Mouse (Mus musculus): ENCODE measurements around the gene Mtmr11. TPM values are rescaled to one million over a fixed set of nuclear protein-coding genes. Genes with fewer than 3 reads are reported as not detected.

Gene Mtmr11
- polyA plus RNA-seq, 1 experiment, result 13.4 TPM

DNA sequence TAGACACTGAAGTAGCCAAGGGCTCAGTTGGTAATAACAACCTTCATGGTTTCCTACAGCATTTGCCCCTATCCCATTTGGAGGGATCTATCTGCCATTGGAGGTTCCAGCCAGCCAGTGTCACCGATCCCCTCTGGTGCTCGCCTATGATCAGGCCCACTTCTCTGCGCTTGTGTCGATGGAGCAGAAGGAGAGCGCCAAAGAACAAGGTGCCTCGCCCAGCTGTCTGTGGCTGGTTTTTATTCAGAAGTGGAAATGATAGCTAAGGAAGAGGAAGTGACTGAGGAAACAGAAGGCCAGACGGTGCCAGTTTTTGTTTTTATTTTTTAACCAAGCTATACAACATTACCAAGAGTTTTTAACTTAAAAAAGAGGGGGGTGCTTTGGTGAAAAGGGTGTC lies 10.0 kb upstream of the Mtmr11 start:
- H3K4me1 ChIP-seq (ENCODE audit: control insufficient read depth, insufficient read depth, low read length), result no peaks in the 10 kb centered on the region
- no peak overlapping the region for H3K27ac ChIP-seq (ENCODE audit: insufficient read depth, low read length)
- no peak for TF ChIP-seq CTCF (IDR thresholded peaks at IDR 0.05; ENCODE audit: extremely low read depth, insufficient read depth, low read length)
- no peak for TF ChIP-seq POLR2A (IDR thresholded peaks at IDR 0.05; ENCODE audit: extremely low read depth, insufficient read depth, low read length)
- H3K4me3 ChIP-seq (ENCODE audit: insufficient read depth, low read length), result no peak overlapping the region

DNA sequence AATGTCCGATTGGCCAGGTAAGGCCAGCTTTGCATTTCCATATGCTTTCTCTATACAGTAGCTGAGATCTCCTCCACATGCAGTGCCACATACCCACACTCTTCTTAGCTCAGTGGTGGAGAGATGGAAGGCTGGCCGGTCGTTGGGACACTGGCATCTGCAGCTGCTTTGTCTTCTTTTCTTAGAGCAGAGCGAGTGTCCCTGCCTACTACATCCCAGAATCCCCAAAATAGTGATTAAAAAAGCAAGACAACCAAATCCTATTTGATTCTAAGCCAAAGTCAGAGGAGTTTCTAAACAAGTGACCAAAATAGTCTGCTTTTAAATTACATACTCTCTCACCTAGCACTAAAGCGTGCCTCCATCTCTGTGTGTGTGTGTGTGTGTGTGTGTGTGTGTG lies 9.2 kb upstream of the Mtmr11 start:
- Histone ChIP-seq H3K27ac (ENCODE audit: insufficient read depth, low read length) (no peak overlapping the region), H3K4me1 (ENCODE audit: control insufficient read depth, insufficient read depth, low read length) (no peaks in the 10 kb centered on the region)
- no peak for TF ChIP-seq CTCF (IDR thresholded peaks at IDR 0.05; ENCODE audit: extremely low read depth, insufficient read depth, low read length)
- no peak for TF ChIP-seq POLR2A (IDR thresholded peaks at IDR 0.05; ENCODE audit: extremely low read depth, insufficient read depth, low read length)

DNA sequence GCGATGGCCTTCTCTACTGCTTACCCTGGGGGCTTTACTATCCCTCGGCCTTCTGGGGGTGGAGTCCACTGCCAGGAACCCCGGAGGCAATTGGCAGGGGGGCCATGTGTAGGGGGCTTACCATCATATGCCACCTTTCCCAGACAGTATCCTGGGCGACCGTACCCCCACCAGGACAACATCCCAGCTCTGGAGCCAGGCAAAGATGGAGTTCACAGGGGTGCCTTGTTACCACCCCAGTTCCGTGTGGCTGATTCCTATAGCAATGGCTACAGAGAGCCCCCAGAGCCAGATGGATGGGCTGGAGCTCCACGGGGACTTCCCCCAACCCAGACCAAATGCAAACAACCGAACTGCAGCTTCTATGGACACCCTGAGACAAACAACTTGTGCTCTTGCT lies 6.3 kb upstream of the Mtmr11 start:
- Histone ChIP-seq H3K27ac (ENCODE audit: insufficient read depth, low read length) (no peak overlapping the region), H3K4me3 (ENCODE audit: insufficient read depth, low read length) (no peak overlapping the region), H3K4me1 (ENCODE audit: control insufficient read depth, insufficient read depth, low read length) (peaks cover 5% of the 10 kb centered on the region; the same call in 1 of the 2 replicates)
- TF ChIP-seq CTCF (IDR thresholded peaks at IDR 0.05; ENCODE audit: extremely low read depth, insufficient read depth, low read length), result no peak
- no peak for TF ChIP-seq POLR2A (IDR thresholded peaks at IDR 0.05; ENCODE audit: extremely low read depth, insufficient read depth, low read length)

More for the DNA sequence above, 9.2 kb upstream of the Mtmr11 start:
- H3K4me3 ChIP-seq (ENCODE audit: insufficient read depth, low read length), result no peak overlapping the region

DNA sequence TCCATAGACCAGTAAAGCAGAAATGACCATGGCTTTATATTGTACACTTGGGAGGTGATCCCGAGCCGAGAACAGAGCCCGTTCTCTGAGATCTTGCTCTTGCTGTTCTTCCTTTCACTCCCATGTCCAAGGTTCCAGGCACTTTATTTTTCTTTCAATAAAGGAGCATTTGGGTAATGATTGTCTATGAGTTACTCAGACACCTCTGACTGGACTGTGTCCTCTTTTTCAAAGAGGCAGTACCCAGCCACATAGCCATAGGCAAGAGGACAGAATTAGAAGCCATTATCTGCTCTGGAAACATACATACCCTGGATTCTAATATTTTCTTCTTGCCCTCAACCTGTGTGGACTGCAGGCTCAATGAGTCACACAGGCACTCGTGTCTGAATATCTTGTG lies 2.0 kb upstream of the Mtmr11 start:
- Histone ChIP-seq H3K4me3 (ENCODE audit: insufficient read depth, low read length) (no peak overlapping the region), H3K27ac (ENCODE audit: insufficient read depth, low read length) (no peak overlapping the region), H3K4me1 (ENCODE audit: control insufficient read depth, insufficient read depth, low read length) (peaks cover 10% of the 10 kb centered on the region; the same call in 1 of the 2 replicates)
- no peak for TF ChIP-seq CTCF (IDR thresholded peaks at IDR 0.05; ENCODE audit: extremely low read depth, insufficient read depth, low read length)
- TF ChIP-seq POLR2A (IDR thresholded peaks at IDR 0.05; ENCODE audit: extremely low read depth, insufficient read depth, low read length), result no peak

DNA sequence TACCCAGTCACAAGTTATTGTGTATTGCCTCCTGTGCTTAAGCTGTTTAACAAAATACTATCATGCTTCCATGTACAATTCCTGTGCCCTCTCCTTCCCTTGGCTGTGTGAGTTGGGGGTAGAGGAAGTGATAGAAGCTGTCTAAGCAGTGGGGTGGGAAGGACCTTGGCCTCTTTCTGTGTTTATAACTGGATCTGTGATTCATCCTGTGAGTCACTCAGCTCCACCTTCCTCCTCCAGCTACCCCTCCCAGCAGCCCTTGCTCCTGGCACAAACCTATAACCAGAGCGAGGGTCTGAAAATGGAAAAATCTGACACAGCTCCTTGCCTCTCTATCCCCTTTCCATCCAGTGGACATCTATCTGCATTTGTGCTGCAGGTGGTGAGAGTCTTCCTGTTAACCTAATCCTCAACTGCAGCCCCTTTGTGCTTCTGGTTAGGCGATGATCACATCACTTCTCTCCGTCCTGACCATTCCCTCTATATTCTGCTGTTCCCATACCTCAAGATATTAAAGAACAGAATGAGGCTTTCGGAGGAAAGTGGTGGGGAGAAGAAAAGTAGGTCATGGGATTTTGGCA lies 1.5 kb upstream of the Mtmr11 start:
- H3K27ac ChIP-seq (ENCODE audit: insufficient read depth, low read length), result peak overlapping the region; percentile 51; the same call in 1 of the 2 replicates
- no peak for TF ChIP-seq CTCF (IDR thresholded peaks at IDR 0.05; ENCODE audit: extremely low read depth, insufficient read depth, low read length)
- TF ChIP-seq POLR2A (IDR thresholded peaks at IDR 0.05; ENCODE audit: extremely low read depth, insufficient read depth, low read length), result no peak

DNA sequence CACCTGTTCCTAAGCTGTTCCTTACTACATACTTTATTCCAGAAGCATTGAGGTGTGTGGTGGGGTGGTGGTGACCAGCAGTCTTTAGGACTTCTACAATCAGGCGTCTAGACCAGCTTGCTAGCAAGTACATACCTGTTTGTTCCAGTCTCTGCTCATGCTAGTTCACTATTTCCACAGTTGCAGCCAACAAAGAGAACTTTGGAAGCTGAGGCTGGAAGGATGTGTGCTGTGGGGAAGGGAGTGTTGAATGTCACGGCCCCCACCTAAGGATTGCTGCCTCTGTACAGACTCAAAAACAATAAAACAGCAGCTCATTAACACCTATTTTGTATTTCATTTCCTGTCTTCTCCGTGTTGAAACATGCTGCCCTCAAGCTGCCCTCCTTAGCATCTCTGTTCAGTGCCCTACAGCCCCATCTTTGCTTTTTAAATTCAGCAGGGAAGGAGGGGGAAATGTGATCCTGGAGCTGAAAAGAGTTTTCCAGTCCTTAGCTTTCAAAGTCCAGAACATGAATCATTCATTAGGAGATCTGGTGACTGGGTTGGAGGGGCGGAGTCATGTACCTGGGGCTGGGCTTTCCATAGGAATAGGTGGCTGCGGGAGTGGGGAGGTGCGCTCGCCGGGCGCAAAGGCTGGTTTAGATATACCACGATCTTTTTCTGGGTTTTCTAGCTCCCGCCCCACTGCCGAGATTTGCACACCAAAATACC lies 844 bp upstream of the Mtmr11 start:
- Histone ChIP-seq H3K4me3 (ENCODE audit: insufficient read depth, low read length) (peak overlapping the region; percentile 37), H3K4me1 (ENCODE audit: control insufficient read depth, insufficient read depth, low read length) (peaks cover 10% of the 10 kb centered on the region; the same call in 1 of the 2 replicates), H3K27ac (ENCODE audit: insufficient read depth, low read length) (peak overlapping the region; percentile 51)
- TF ChIP-seq POLR2A (IDR thresholded peaks at IDR 0.05; ENCODE audit: extremely low read depth, insufficient read depth, low read length), result peak; percentile 70; the same call in 1 of the 2 replicates
- no peak for TF ChIP-seq CTCF (IDR thresholded peaks at IDR 0.05; ENCODE audit: extremely low read depth, insufficient read depth, low read length)

More for the DNA sequence above, 1.5 kb upstream of the Mtmr11 start:
- peaks cover 10% of the 10 kb centered on the region; the same call in 1 of the 2 replicates for H3K4me1 ChIP-seq (ENCODE audit: control insufficient read depth, insufficient read depth, low read length)
- H3K4me3 ChIP-seq (ENCODE audit: insufficient read depth, low read length), result peak overlapping the region; percentile 37; the same call in 1 of the 2 replicates

DNA sequence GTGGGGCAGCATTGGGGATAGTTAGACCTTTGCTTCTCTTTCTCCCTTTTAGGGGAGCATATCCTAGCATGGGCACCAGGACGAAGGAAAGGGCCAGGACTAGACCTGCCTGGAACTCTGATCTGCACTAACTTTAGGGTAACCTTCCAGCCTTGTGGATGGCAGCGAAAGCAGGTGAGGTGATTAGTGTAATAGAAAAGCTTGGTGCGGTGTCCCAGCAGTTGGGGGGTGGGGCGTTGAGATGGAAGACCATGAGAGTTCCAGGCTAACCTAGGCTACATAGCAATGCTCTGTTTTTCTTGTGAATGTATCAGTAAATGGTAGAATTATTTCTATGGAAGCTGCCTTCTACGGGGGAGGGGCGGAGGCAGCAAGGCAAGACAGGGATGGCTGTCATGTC lies 1.2 kb downstream of the Mtmr11 start:
- TF ChIP-seq POLR2A (IDR thresholded peaks at IDR 0.05; ENCODE audit: extremely low read depth, insufficient read depth, low read length) (no peak), CTCF (IDR thresholded peaks at IDR 0.05; ENCODE audit: extremely low read depth, insufficient read depth, low read length) (no peak)
- H3K4me1 ChIP-seq (ENCODE audit: control insufficient read depth, insufficient read depth, low read length), result peaks cover 10% of the 10 kb centered on the region; the same call in 1 of the 2 replicates

DNA sequence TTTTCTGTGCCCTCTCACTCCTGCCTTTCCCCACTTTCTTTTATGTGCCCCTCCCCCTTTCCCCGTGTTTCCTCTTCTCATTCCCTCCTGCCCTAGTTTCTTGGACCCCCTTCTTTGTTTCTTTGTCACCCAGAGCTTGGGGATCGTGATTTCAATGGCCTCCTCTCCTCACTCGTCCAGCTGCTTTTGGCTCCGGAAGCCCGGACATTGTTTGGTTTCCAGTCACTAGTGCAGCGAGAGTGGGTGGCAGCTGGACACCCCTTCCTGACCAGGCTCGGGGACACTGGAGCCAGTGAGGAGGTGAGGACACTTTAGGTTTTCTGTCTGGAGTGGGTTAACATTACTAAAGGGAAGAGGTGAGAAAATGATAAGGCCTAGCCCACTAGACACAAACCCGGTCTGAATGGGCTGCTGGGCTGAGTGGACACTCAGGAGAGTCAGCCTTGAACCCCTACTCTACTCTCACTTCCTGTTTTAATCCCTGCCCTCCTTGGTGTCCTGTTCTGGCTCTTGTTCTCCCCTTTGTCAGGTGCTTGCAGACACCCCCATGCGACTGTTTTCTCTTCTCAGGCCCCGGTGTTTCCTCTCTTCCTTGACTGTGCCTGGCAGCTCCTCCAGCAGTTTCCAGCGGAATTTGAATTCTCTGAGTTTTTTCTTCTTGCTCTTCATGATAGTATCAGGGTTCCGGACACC lies 6.8 kb downstream of the Mtmr11 start:
- H3K27ac ChIP-seq (ENCODE audit: insufficient read depth, low read length), result no peak overlapping the region
- H3K4me1 ChIP-seq (ENCODE audit: control insufficient read depth, insufficient read depth, low read length), result peaks cover 6% of the 10 kb centered on the region; the same call in 1 of the 2 replicates
- TF ChIP-seq POLR2A (IDR thresholded peaks at IDR 0.05; ENCODE audit: extremely low read depth, insufficient read depth, low read length), result no peak

More for the DNA sequence above, 1.2 kb downstream of the Mtmr11 start:
- Histone ChIP-seq H3K4me3 (ENCODE audit: insufficient read depth, low read length) (no peak overlapping the region), H3K27ac (ENCODE audit: insufficient read depth, low read length) (no peak overlapping the region)

DNA sequence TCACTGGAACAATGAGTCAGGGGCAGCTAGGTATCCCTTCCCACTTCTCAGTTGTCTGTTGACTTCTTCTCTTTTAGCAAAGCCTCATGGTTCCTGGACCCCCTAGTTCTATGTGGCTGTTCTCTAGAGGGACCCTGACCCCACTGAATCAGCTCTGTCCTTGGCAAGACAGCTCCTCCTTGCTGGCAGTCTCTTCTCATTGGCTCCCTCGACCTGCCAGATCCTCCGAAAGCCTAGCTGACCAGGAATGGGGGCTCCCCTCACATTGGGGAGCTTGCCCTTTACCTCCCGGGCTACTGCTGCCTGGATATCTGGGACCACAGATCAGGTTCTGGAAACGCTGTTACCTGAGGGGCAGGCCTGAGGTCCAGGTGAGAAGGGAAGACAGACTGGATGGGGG lies 8.5 kb downstream of the Mtmr11 start:
- Histone ChIP-seq H3K4me1 (ENCODE audit: control insufficient read depth, insufficient read depth, low read length) (peaks cover 8% of the 10 kb centered on the region; the same call in 1 of the 2 replicates), H3K4me3 (ENCODE audit: insufficient read depth, low read length) (no peak overlapping the region), H3K27ac (ENCODE audit: insufficient read depth, low read length) (peak overlapping the region; percentile 18; the same call in 1 of the 2 replicates)
- TF ChIP-seq CTCF (IDR thresholded peaks at IDR 0.05; ENCODE audit: extremely low read depth, insufficient read depth, low read length) (no peak), POLR2A (IDR thresholded peaks at IDR 0.05; ENCODE audit: extremely low read depth, insufficient read depth, low read length) (no peak)

More for the DNA sequence above, 6.8 kb downstream of the Mtmr11 start:
- no peak overlapping the region for H3K4me3 ChIP-seq (ENCODE audit: insufficient read depth, low read length)
